In the genomic region with DNA sequence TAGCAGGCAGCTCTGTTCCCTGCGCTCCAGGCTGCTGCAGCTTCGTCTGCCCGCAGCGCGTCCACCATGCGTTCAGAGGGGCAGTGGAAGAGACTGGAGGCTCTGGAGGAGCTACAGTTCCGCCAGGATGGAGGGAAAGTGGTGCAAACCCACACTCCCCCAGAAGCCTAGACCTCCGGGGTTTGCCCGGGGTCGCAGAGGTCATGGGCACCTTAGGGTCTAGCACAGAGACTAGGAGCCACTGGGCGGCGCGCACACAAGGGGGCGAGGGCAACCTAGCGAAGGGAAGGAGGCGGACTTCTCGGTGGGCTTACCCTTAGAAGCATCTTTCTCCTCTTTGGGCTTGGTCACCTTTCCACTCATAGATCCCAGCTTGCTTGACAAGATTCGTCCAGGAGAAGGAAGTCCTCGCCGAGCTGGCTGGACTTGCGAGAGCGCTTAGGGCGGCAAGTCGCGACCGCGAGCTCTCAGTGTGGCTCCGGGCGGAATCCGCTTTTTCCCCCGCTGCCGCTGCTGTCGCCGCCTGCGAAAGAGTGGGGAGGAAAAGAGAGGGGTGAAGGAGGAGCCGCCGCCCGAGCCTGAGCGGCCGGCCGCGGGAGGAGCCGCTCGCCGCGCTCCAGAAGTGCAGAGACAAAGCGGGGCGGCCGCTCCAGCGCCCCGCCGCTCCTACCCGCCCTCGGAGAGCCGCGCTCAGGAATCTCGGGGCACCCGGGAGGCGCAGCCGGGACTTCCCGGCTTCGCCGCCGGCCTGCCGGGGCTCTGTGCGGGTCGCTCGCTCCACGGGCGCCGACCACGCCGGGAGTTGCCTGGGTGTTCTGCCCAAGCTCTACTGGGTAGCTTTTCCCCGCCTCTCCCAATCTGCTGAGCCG, we compare ENCODE assay signal across 8 mouse cellular contexts. TPM values are rescaled to one million over a fixed set of nuclear protein-coding genes. Genes with fewer than 3 reads are reported as not detected.
A peak's percentile ranks its signal among the peaks of the same experiment; 100 is the strongest.
DNase-seq lines count a peak whose midpoint lies in the region; ATAC-seq and TF ChIP-seq lines count a peak whose summit lies in the region.

No protein-coding gene starts in this region.

- H3K9me3 ChIP-seq in forebrain, embryonic 13.5 days (replicated peaks): no peaks in the 10 kb centered on the region
- no peaks in the 10 kb centered on the region for H3K9me3 ChIP-seq in hindbrain, embryonic 15.5 days
- H3K9me3 ChIP-seq in limb, embryonic 12.5 days: no peaks in the 10 kb centered on the region
- H3K9me3 ChIP-seq in midbrain, embryonic 16.5 days (replicated peaks; ENCODE audit: control insufficient read depth, low read length, poor library complexity, severe bottlenecking): no peaks in the 10 kb centered on the region; the same call in 1 of the 2 replicates
- no peaks in the 10 kb centered on the region for H3K9me3 ChIP-seq in stomach, embryonic 15.5 days

- H3K36me3 ChIP-seq in kidney, adult 2 months (ENCODE audit: control insufficient read depth, insufficient read depth, low read length): no peaks in the 10 kb centered on the region
- no peaks in the 10 kb centered on the region for H3K36me3 ChIP-seq in forebrain, embryonic 13.5 days (ENCODE audit: poor library complexity, severe bottlenecking)
- H3K36me3 ChIP-seq in hindbrain, embryonic 15.5 days: no peaks in the 10 kb centered on the region
- no peaks in the 10 kb centered on the region for H3K36me3 ChIP-seq in limb, embryonic 12.5 days
- no peaks in the 10 kb centered on the region for H3K36me3 ChIP-seq in midbrain, embryonic 16.5 days (ENCODE audit: control insufficient read depth, insufficient read depth, low read length)
- H3K36me3 ChIP-seq in stomach, embryonic 15.5 days: no peaks in the 10 kb centered on the region

- WGBS in kidney, adult 2 months: under 1% methylated on average over 72 of the region's 75 CpGs
- 18% methylated on average over 50 of the region's 75 CpGs for WGBS in forebrain, embryonic 13.5 days
- 19% methylated on average over 58 of the region's 75 CpGs for WGBS in hindbrain, embryonic 15.5 days
- 21% methylated on average over 62 of the region's 75 CpGs for WGBS in limb, embryonic 12.5 days
- WGBS in midbrain, embryonic 16.5 days: 23% methylated on average over 44 of the region's 75 CpGs
- WGBS in stomach, embryonic 15.5 days: 13% methylated on average over 74 of the region's 75 CpGs

- H3K9ac ChIP-seq in forebrain, embryonic 13.5 days: peak overlapping the region; percentile 75
- peak overlapping the region; percentile 66 for H3K9ac ChIP-seq in hindbrain, embryonic 15.5 days
- peak overlapping the region; percentile 57 for H3K9ac ChIP-seq in limb, embryonic 12.5 days (replicated peaks)
- H3K9ac ChIP-seq in midbrain, embryonic 16.5 days (ENCODE audit: low read depth, low read length): peak overlapping the region; percentile 82
- no peak overlapping the region for H3K9ac ChIP-seq in stomach, embryonic 15.5 days

- H3K4me3 ChIP-seq in kidney, adult 2 months (ENCODE audit: insufficient read depth, low read depth, low read length): peak overlapping the region; percentile 24; the same call in 1 of the 2 replicates
- peak overlapping the region; percentile 42 for H3K4me3 ChIP-seq in brown adipose tissue, adult 24 weeks (ENCODE audit: insufficient read depth, low read depth, low read length)
- peak overlapping the region; percentile 52 for H3K4me3 ChIP-seq in forebrain, embryonic 13.5 days
- H3K4me3 ChIP-seq in hindbrain, embryonic 15.5 days: peak overlapping the region; percentile 61
- peak overlapping the region; percentile 47 for H3K4me3 ChIP-seq in limb, embryonic 12.5 days (replicated peaks)
- peak overlapping the region; percentile 62 for H3K4me3 ChIP-seq in midbrain, embryonic 16.5 days (ENCODE audit: low read depth, low read length)
- peak overlapping the region; percentile 47 for H3K4me3 ChIP-seq in stomach, embryonic 15.5 days (replicated peaks)

- DNase-seq in kidney, adult 2 months: peak; percentile 0
- DNase-seq in kidney, adult 9 months: no peak

- H3K27me3 ChIP-seq in kidney, adult 2 months (replicated peaks; ENCODE audit: control insufficient read depth, insufficient read depth, low read length): no peaks in the 10 kb centered on the region
- H3K27me3 ChIP-seq in forebrain, embryonic 13.5 days: no peaks in the 10 kb centered on the region
- H3K27me3 ChIP-seq in hindbrain, embryonic 15.5 days: no peaks in the 10 kb centered on the region
- peaks cover 45% of the 10 kb centered on the region for H3K27me3 ChIP-seq in limb, embryonic 12.5 days
- no peaks in the 10 kb centered on the region for H3K27me3 ChIP-seq in midbrain, embryonic 16.5 days (ENCODE audit: control insufficient read depth, insufficient read depth, low read depth, low read length)
- no peaks in the 10 kb centered on the region for H3K27me3 ChIP-seq in stomach, embryonic 15.5 days (replicated peaks)

- H3K27ac ChIP-seq in kidney, adult 2 months (ENCODE audit: insufficient read depth, low read depth, low read length): no peak overlapping the region
- H3K27ac ChIP-seq in brown adipose tissue, adult 24 weeks (replicated peaks; ENCODE audit: low read depth, low read length): no peak overlapping the region
- peak overlapping the region; percentile 80 for H3K27ac ChIP-seq in forebrain, embryonic 13.5 days
- peak overlapping the region; percentile 80 for H3K27ac ChIP-seq in hindbrain, embryonic 15.5 days (replicated peaks)
- 0 out of 2 replicates have a peak overlapping the region, but pooled peaks have one; percentile 4 for H3K27ac ChIP-seq in limb, embryonic 12.5 days
- H3K27ac ChIP-seq in midbrain, embryonic 16.5 days (ENCODE audit: low read length): peak overlapping the region; percentile 82
- H3K27ac ChIP-seq in stomach, embryonic 15.5 days: peak overlapping the region; percentile 31

- TF ChIP-seq CTCF in kidney, adult 2 months (conservative IDR thresholded peaks at IDR 0.05; ENCODE audit: insufficient read depth, insufficient read length, low read depth, low read length): no peak

- peak overlapping the region; percentile 67 for H3K4me2 ChIP-seq in forebrain, embryonic 13.5 days
- H3K4me2 ChIP-seq in hindbrain, embryonic 15.5 days: peak overlapping the region; percentile 69
- peak overlapping the region; percentile 65 for H3K4me2 ChIP-seq in limb, embryonic 12.5 days
- H3K4me2 ChIP-seq in midbrain, embryonic 16.5 days (ENCODE audit: low read length): peak overlapping the region; percentile 63
- peak overlapping the region; percentile 77 for H3K4me2 ChIP-seq in stomach, embryonic 15.5 days

- ATAC-seq in forebrain, embryonic 13.5 days: peak; percentile 67
- ATAC-seq in hindbrain, embryonic 15.5 days (ENCODE audit: low FRiP score, low read depth): peak; percentile 67
- peak; percentile 79 for ATAC-seq in limb, embryonic 12.5 days (ENCODE audit: insufficient number of reproducible peaks, insufficient read depth, low FRiP score, low TSS enrichment, low read depth)
- ATAC-seq in midbrain, embryonic 16.5 days: peak; percentile 75
- ATAC-seq in stomach, embryonic 15.5 days (ENCODE audit: insufficient read depth, low FRiP score, low read depth): peak; percentile 47

- TF ChIP-seq POLR2A in kidney, adult 2 months (IDR thresholded peaks at IDR 0.05; ENCODE audit: low read depth, low read length): no peak

- H3K4me1 ChIP-seq in kidney, adult 2 months (ENCODE audit: control insufficient read depth, insufficient read depth, low read length): no peaks in the 10 kb centered on the region
- H3K4me1 ChIP-seq in brown adipose tissue, adult 24 weeks (ENCODE audit: control insufficient read depth, insufficient read depth, insufficient read length, low read length): no peaks in the 10 kb centered on the region
- H3K4me1 ChIP-seq in forebrain, embryonic 13.5 days: peaks cover 9% of the 10 kb centered on the region; the same call in 1 of the 2 replicates
- H3K4me1 ChIP-seq in hindbrain, embryonic 15.5 days (replicated peaks): 0 out of 2 replicates have a peak, but pooled peaks cover 4% of the 10 kb centered on the region
- peaks cover 4% of the 10 kb centered on the region; the same call in 1 of the 2 replicates for H3K4me1 ChIP-seq in limb, embryonic 12.5 days (replicated peaks)
- H3K4me1 ChIP-seq in midbrain, embryonic 16.5 days (ENCODE audit: control insufficient read depth, insufficient read depth, low read length): no peaks in the 10 kb centered on the region
- H3K4me1 ChIP-seq in stomach, embryonic 15.5 days: no peaks in the 10 kb centered on the region

RNA-seq across cellular contexts. Expression of a gene that starts 0.8 kb away (rescaled TPM):
- 0.41 and 0.59 TPM in 2 replicates for polyA plus RNA-seq in kidney, adult 2 months (2012; rRNA removed)
- 2.8 and 7.2 TPM in 2 replicates for polyA plus RNA-seq in brown adipose tissue, adult 24 weeks (2012; ENCODE audit: insufficient read depth, insufficient read length, missing spikeins)
- 70.3 and 76.7 TPM in 2 replicates for polyA plus RNA-seq in forebrain, embryonic 13.5 days (2015; fragmentation: Nextera tagmentation; extraction: Ambion mirVana)
- polyA plus RNA-seq in hindbrain, embryonic 15.5 days (2015; fragmentation: Nextera tagmentation; extraction: Ambion mirVana): 204 and 210 TPM in 2 replicates
- 19.1 and 20.5 TPM in 2 replicates for polyA plus RNA-seq in limb, embryonic 12.5 days (2016; fragmentation: Nextera tagmentation; extraction: Ambion mirVana)
- 206 and 214 TPM in 2 replicates for polyA plus RNA-seq in midbrain, embryonic 16.5 days (2015; fragmentation: Nextera tagmentation; extraction: Ambion mirVana)
- 28.4 and 31.7 TPM in 2 replicates for polyA plus RNA-seq in stomach, embryonic 15.5 days (2015; fragmentation: Nextera tagmentation; extraction: Ambion mirVana)

Comparison
In these comparisons a context has a peak if more than half of its experiments do, and no peak if none do; other contexts are left out.
1. H3K27ac ChIP-seq: peak in forebrain, embryonic 13.5 days (single experiment), hindbrain, embryonic 15.5 days (single experiment), limb, embryonic 12.5 days (single experiment), midbrain, embryonic 16.5 days (single experiment) and stomach, embryonic 15.5 days (single experiment); none in kidney, adult 2 months (single experiment) and brown adipose tissue, adult 24 weeks (single experiment).
2. Peak in every context shown above with its lines, with median percentiles within 50 percentile points of each other: H3K4me3 ChIP-seq, ATAC-seq and H3K4me2 ChIP-seq.